Mouse (Mus musculus): ENCODE results near the gene Xrcc6. TPM values are rescaled to one million over a fixed set of nuclear protein-coding genes. Genes with fewer than 3 reads are reported as not detected.

The Xrcc6 gene
- polyA plus RNA-seq, 1 experiment from 2014 or later = 91.0 TPM

GRCm38 (mm10) chr15:81949476-81950131 lies 38.0 kb upstream of the Xrcc6 start:
- Histone ChIP-seq H3K4me3 (ENCODE audit: low read depth, low read length) (no peak overlapping the region), H3K4me2 (ENCODE audit: low read depth, severe bottlenecking) (no peak overlapping the region), H3K27me3 (ENCODE audit: control insufficient read depth, insufficient read depth, low read length) (no peaks in the 10 kb centered on the region), H3K36me3 (ENCODE audit: control insufficient read depth, insufficient read depth, low read length) (no peaks in the 10 kb centered on the region), H3K27ac (replicated peaks; ENCODE audit: low read depth, low read length) (no peak overlapping the region), H3K9ac (ENCODE audit: low read length) (no peak overlapping the region), H3K4me1 (ENCODE audit: control insufficient read depth, insufficient read depth, low read length) (no peaks in the 10 kb centered on the region), H3K9me3 (ENCODE audit: control insufficient read depth, low read length) (no peaks in the 10 kb centered on the region)
- ATAC-seq (ENCODE audit: insufficient number of reproducible peaks, low FRiP score, low TSS enrichment, low read depth) = no peak
- no peak for DNase-seq (ENCODE audit: low spot score)
- WGBS = 74% methylated on average over 11 of the region's 11 CpGs

GRCm38 (mm10) chr15:81950716-81951115 lies 36.9 kb upstream of the Xrcc6 start:
- Histone ChIP-seq H3K9me3 (ENCODE audit: control insufficient read depth, low read length) (no peaks in the 10 kb centered on the region), H3K27ac (replicated peaks; ENCODE audit: low read depth, low read length) (no peak overlapping the region), H3K36me3 (ENCODE audit: control insufficient read depth, insufficient read depth, low read length) (no peaks in the 10 kb centered on the region), H3K9ac (ENCODE audit: low read length) (no peak overlapping the region), H3K4me2 (ENCODE audit: low read depth, severe bottlenecking) (no peak overlapping the region), H3K4me3 (ENCODE audit: low read depth, low read length) (no peak overlapping the region), H3K4me1 (ENCODE audit: control insufficient read depth, insufficient read depth, low read length) (no peaks in the 10 kb centered on the region), H3K27me3 (ENCODE audit: control insufficient read depth, insufficient read depth, low read length) (no peaks in the 10 kb centered on the region)
- DNase-seq (ENCODE audit: low spot score) (no peak), ATAC-seq (ENCODE audit: insufficient number of reproducible peaks, low FRiP score, low TSS enrichment, low read depth) (no peak)
- WGBS = 79% methylated on average over 5 of the region's 5 CpGs

GRCm38 (mm10) chr15:81951159-81951558 lies 36.5 kb upstream of the Xrcc6 start:
- 86% methylated on average over 9 of the region's 9 CpGs for WGBS
- no peak overlapping the region for H3K4me2 ChIP-seq (ENCODE audit: low read depth, severe bottlenecking)
- no peak overlapping the region for H3K4me3 ChIP-seq (ENCODE audit: low read depth, low read length)
- no peak for ATAC-seq (ENCODE audit: insufficient number of reproducible peaks, low FRiP score, low TSS enrichment, low read depth)
- H3K36me3 ChIP-seq (ENCODE audit: control insufficient read depth, insufficient read depth, low read length) = no peaks in the 10 kb centered on the region
- no peaks in the 10 kb centered on the region for H3K9me3 ChIP-seq (ENCODE audit: control insufficient read depth, low read length)
- no peaks in the 10 kb centered on the region for H3K4me1 ChIP-seq (ENCODE audit: control insufficient read depth, insufficient read depth, low read length)
- H3K27ac ChIP-seq (replicated peaks; ENCODE audit: low read depth, low read length) = no peak overlapping the region
- H3K27me3 ChIP-seq (ENCODE audit: control insufficient read depth, insufficient read depth, low read length) = no peaks in the 10 kb centered on the region
- DNase-seq (ENCODE audit: low spot score) = no peak
- no peak overlapping the region for H3K9ac ChIP-seq (ENCODE audit: low read length)

GRCm38 (mm10) chr15:81952310-81952709 lies 35.3 kb upstream of the Xrcc6 start:
- H3K4me1 ChIP-seq (ENCODE audit: control insufficient read depth, insufficient read depth, low read length) = no peaks in the 10 kb centered on the region
- H3K9me3 ChIP-seq (ENCODE audit: control insufficient read depth, low read length) = no peaks in the 10 kb centered on the region
- H3K9ac ChIP-seq (ENCODE audit: low read length) = no peak overlapping the region
- H3K27ac ChIP-seq (replicated peaks; ENCODE audit: low read depth, low read length) = no peak overlapping the region
- DNase-seq (ENCODE audit: low spot score) = no peak
- no peak overlapping the region for H3K4me2 ChIP-seq (ENCODE audit: low read depth, severe bottlenecking)
- H3K36me3 ChIP-seq (ENCODE audit: control insufficient read depth, insufficient read depth, low read length) = no peaks in the 10 kb centered on the region
- ATAC-seq (ENCODE audit: insufficient number of reproducible peaks, low FRiP score, low TSS enrichment, low read depth) = no peak
- WGBS = 88% methylated on average over 4 of the region's 4 CpGs
- no peaks in the 10 kb centered on the region for H3K27me3 ChIP-seq (ENCODE audit: control insufficient read depth, insufficient read depth, low read length)
- H3K4me3 ChIP-seq (ENCODE audit: low read depth, low read length) = no peak overlapping the region

- 96% methylated on average over 9 of the region's 9 CpGs for WGBS
- no peak for DNase-seq (ENCODE audit: low spot score)
Measured at GRCm38 (mm10) chr15:81954151-81954583, 33.5 kb upstream of the Xrcc6 start.

GRCm38 (mm10) chr15:81954716-81955115 lies 32.9 kb upstream of the Xrcc6 start:
- 92% methylated on average over 6 of the region's 6 CpGs for WGBS
- no peak for DNase-seq (ENCODE audit: low spot score)
- H3K36me3 ChIP-seq (ENCODE audit: control insufficient read depth, insufficient read depth, low read length) = no peaks in the 10 kb centered on the region

More at GRCm38 (mm10) chr15:81954151-81954583, 33.5 kb upstream of the Xrcc6 start:
- ATAC-seq (ENCODE audit: insufficient number of reproducible peaks, low FRiP score, low TSS enrichment, low read depth) = no peak
- H3K27me3 ChIP-seq (ENCODE audit: control insufficient read depth, insufficient read depth, low read length) = no peaks in the 10 kb centered on the region
- H3K4me3 ChIP-seq (ENCODE audit: low read depth, low read length) = no peak overlapping the region
- H3K4me2 ChIP-seq (ENCODE audit: low read depth, severe bottlenecking) = no peak overlapping the region
- no peak overlapping the region for H3K9ac ChIP-seq (ENCODE audit: low read length)
- H3K27ac ChIP-seq (replicated peaks; ENCODE audit: low read depth, low read length) = no peak overlapping the region
- no peaks in the 10 kb centered on the region for H3K36me3 ChIP-seq (ENCODE audit: control insufficient read depth, insufficient read depth, low read length)
- no peaks in the 10 kb centered on the region for H3K4me1 ChIP-seq (ENCODE audit: control insufficient read depth, insufficient read depth, low read length)
- H3K9me3 ChIP-seq (ENCODE audit: control insufficient read depth, low read length) = no peaks in the 10 kb centered on the region

GRCm38 (mm10) chr15:81955414-81955813 lies 32.2 kb upstream of the Xrcc6 start:
- Histone ChIP-seq H3K9ac (ENCODE audit: low read length) (no peak overlapping the region), H3K27me3 (ENCODE audit: control insufficient read depth, insufficient read depth, low read length) (no peaks in the 10 kb centered on the region), H3K27ac (replicated peaks; ENCODE audit: low read depth, low read length) (no peak overlapping the region), H3K4me2 (ENCODE audit: low read depth, severe bottlenecking) (no peak overlapping the region), H3K9me3 (ENCODE audit: control insufficient read depth, low read length) (no peaks in the 10 kb centered on the region), H3K4me3 (ENCODE audit: low read depth, low read length) (no peak overlapping the region), H3K4me1 (ENCODE audit: control insufficient read depth, insufficient read depth, low read length) (0 out of 2 replicates have a peak, but pooled peaks cover 2% of the 10 kb centered on the region), H3K36me3 (ENCODE audit: control insufficient read depth, insufficient read depth, low read length) (no peaks in the 10 kb centered on the region)
- DNase-seq (ENCODE audit: low spot score) = no peak
- 91% methylated on average over 15 of the region's 15 CpGs for WGBS
- no peak for ATAC-seq (ENCODE audit: insufficient number of reproducible peaks, low FRiP score, low TSS enrichment, low read depth)

More at GRCm38 (mm10) chr15:81954716-81955115, 32.9 kb upstream of the Xrcc6 start:
- no peak for ATAC-seq (ENCODE audit: insufficient number of reproducible peaks, low FRiP score, low TSS enrichment, low read depth)
- Histone ChIP-seq H3K9ac (ENCODE audit: low read length) (no peak overlapping the region), H3K27ac (replicated peaks; ENCODE audit: low read depth, low read length) (no peak overlapping the region), H3K9me3 (ENCODE audit: control insufficient read depth, low read length) (no peaks in the 10 kb centered on the region), H3K27me3 (ENCODE audit: control insufficient read depth, insufficient read depth, low read length) (no peaks in the 10 kb centered on the region), H3K4me3 (ENCODE audit: low read depth, low read length) (no peak overlapping the region), H3K4me2 (ENCODE audit: low read depth, severe bottlenecking) (no peak overlapping the region), H3K4me1 (ENCODE audit: control insufficient read depth, insufficient read depth, low read length) (no peaks in the 10 kb centered on the region)

GRCm38 (mm10) chr15:81956457-81956856 lies 31.2 kb upstream of the Xrcc6 start:
- ATAC-seq (ENCODE audit: insufficient number of reproducible peaks, low FRiP score, low TSS enrichment, low read depth) (no peak), DNase-seq (ENCODE audit: low spot score) (peak; percentile 66)
- Histone ChIP-seq H3K4me3 (ENCODE audit: low read depth, low read length) (no peak overlapping the region), H3K9ac (ENCODE audit: low read length) (no peak overlapping the region), H3K36me3 (ENCODE audit: control insufficient read depth, insufficient read depth, low read length) (no peaks in the 10 kb centered on the region), H3K9me3 (ENCODE audit: control insufficient read depth, low read length) (no peaks in the 10 kb centered on the region), H3K27ac (replicated peaks; ENCODE audit: low read depth, low read length) (no peak overlapping the region), H3K4me1 (ENCODE audit: control insufficient read depth, insufficient read depth, low read length) (0 out of 2 replicates have a peak, but pooled peaks cover 3% of the 10 kb centered on the region), H3K27me3 (ENCODE audit: control insufficient read depth, insufficient read depth, low read length) (no peaks in the 10 kb centered on the region), H3K4me2 (ENCODE audit: low read depth, severe bottlenecking) (no peak overlapping the region)
- 63% methylated on average over 8 of the region's 8 CpGs for WGBS

- 86% methylated on average over 11 of the region's 11 CpGs for WGBS
- no peak overlapping the region for H3K9ac ChIP-seq (ENCODE audit: low read length)
- ATAC-seq (ENCODE audit: insufficient number of reproducible peaks, low FRiP score, low TSS enrichment, low read depth) = no peak
- H3K9me3 ChIP-seq (ENCODE audit: control insufficient read depth, low read length) = no peaks in the 10 kb centered on the region
- H3K27ac ChIP-seq (replicated peaks; ENCODE audit: low read depth, low read length) = no peak overlapping the region
- no peaks in the 10 kb centered on the region for H3K27me3 ChIP-seq (ENCODE audit: control insufficient read depth, insufficient read depth, low read length)
- H3K36me3 ChIP-seq (ENCODE audit: control insufficient read depth, insufficient read depth, low read length) = no peaks in the 10 kb centered on the region
- no peak overlapping the region for H3K4me2 ChIP-seq (ENCODE audit: low read depth, severe bottlenecking)
- no peak overlapping the region for H3K4me3 ChIP-seq (ENCODE audit: low read depth, low read length)
- 0 out of 2 replicates have a peak, but pooled peaks cover 3% of the 10 kb centered on the region for H3K4me1 ChIP-seq (ENCODE audit: control insufficient read depth, insufficient read depth, low read length)
- DNase-seq (ENCODE audit: low spot score) = no peak
Measured at GRCm38 (mm10) chr15:81957598-81957997, 30.0 kb upstream of the Xrcc6 start.

Measured in limb, embryonic 11.5 days (tissue).